Mouse (Mus musculus) spleen, adult 18-20 months (tissue): ENCODE results near the gene Osbpl9.

Source experiments
- DNase-seq, 2 experiments: peaks; one replicate each; pipeline ENCODE4 v3.0.0; 2022; ENCODE audit warnings: mixed read lengths in 2 of 2

Osbpl9 gene

GRCm38 (mm10) chr4:109131256-109131872, 70.7 kb downstream of the Osbpl9 start:
- DNase-seq, result no peak

GRCm38 (mm10) chr4:109128971-109129370, 73.1 kb downstream of the Osbpl9 start:
- DNase-seq, result no peak

DNA sequence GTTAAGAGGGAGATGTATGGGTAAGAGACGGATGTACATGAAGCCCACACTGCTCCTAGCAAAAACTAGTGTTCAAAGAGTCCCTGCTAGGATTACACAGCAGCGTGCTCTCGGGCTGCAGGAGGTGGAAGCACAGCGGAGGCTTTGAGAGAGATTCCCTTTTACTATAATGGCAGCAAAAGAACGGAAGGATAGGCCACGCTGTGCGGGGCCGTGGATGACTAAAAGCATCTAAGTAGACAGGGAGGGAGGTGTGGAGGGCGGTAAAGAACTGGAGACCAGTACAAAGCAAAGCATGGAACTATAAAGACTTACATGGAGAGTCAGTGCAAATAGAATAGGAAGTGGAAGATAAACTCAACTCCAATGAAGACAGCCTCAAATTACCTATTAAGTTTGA, 74.1 kb downstream of the Osbpl9 start:
- DNase-seq, result no peak

DNA sequence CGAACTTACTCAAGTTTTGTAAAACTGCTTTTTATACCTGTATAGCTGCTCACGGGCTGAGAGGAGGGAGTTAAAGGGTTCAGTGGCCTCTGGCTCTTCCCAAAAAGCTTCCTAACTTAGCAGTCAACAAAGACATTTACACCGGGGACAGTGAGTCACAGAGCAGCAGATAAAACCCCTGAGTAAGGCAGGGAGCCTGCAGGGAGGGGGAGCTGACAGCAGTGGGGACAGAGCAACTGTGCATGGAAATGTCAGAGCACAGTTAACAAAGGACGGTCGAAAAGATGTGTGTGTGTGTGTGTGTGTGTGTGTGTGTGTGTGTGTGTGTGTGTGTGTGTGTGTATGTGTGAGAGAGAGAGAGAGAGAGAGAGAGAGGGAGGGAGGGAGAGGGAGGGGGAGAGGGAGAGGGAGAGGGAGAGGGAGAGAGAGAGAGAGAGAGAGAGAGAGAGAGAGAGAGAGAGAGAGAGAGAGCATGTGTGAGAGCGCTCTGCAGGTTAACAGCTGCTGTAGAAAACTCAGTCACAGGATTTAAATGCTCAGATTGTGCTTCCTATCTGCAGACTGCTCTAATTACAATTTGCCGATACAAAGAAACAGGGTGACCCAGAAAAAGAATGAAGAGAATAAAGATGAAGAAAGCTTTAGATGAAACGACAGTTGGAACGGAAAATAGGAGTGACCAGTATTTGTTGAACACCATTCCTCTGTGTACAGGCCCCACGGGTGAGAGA, 75.1 kb downstream of the Osbpl9 start:
- no peak for DNase-seq

GRCm38 (mm10) chr4:109125746-109126425, 76.2 kb downstream of the Osbpl9 start:
- no peak for DNase-seq

DNA sequence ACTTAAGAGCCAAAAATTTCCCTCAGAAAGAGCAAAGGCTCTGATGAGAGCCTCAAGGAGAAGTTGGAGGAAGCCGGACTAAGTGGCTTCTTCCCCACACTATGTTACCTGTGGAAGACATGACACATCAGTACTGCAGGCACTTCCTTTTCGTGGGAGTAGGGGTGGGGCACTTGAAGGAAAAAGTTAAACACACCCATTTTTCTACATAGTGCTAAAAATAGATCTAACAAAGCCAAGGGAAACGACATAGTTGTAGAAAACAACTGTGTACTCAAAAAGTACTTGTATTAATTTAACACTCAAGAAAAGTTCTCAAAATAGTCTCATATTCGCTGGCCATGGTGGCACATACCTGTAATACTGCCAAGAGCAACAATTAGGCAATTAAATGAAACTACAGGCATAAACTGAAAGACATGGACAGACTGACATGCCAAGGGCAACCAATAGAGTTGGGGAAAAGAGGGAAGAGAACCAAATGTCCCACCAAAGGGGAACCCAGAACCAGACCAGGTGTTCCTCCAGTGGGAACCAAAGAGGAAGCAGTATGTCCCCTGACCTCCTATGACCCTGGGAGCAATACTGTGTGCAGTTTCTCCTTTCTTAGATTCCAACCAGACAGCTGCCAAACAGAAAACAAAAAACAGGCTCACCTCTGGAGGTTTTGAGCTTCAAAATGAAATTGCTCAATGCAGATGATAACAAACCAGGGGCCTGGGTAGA, 79.1 kb downstream of the Osbpl9 start:
- DNase-seq, result no peak

DNA sequence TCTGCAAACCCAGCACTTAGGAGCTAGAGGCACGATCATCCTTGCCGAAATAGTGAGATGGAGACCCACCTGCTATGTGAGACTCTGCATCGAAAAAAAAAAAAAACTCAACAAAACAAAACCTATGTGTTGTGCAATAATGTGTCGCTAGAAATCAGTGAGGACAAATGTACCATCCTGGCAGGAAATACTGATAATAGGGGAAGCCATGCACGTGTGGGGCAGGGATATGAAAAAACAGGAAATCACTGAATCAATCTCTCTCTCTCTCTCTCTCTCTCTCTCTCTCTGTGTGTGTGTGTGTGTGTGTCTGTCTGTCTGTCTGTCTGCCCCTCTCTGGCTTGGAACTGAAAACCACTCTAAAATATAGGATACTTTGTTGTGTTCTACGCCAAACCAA, 81.3 kb downstream of the Osbpl9 start:
- no peak for DNase-seq

GRCm38 (mm10) chr4:109119641-109120125, 82.4 kb downstream of the Osbpl9 start:
- peak in 1 of 2 experiments; percentile 31 for DNase-seq

DNA sequence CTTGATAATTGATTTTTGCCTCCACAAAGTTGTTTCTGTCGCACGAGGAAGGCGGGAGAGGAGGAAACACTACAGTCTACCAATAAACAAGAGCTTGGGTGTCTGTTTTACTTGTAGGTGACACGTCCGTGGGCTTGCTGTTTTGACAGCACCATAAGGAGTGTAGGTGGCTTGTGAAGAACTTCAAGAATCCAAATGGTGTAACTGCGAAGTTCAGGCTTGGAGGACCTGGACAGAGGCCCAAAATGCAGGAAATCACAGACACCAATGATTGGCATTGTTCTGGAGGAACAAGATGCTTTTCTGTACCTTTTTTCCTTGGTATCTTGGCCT, 83.8 kb downstream of the Osbpl9 start:
- DNase-seq, result no peak

DNA sequence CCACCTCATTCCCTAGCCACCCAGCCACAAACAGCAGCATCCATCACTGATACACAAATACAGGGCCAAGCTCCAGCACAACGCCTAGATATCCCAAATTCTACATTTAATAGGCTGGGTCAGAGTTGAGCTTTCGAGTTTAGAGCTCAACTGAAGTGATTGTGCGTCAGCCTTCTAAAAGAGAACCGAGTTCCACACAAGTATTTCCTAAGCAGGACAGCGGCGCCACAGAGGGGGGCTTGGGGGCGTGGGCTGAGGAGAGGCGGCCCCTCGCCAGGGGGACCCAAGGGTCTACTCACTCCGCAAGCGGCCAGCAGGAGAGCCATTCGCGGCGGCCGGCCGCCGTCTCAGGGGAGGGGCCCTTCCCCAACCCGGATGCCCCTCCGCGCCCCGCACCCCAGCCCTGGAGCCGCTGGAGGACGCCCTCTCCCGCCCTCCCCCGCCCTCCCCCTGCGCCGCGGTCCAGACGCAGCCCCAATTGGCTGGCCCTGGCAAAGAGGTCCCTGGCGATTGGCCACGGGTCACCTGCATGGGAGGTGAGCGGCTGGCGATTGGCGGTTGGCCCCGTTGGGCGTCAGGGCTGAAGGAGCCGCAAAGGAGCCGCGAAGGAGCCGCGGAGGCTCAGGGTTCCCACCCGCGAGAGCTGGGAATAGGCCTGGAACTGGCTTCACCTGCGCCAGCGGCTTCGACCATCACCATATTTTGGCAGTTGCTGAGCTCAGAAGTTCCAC, 84.3 kb downstream of the Osbpl9 start:
- DNase-seq, result peak; percentile 84 to 87

DNA sequence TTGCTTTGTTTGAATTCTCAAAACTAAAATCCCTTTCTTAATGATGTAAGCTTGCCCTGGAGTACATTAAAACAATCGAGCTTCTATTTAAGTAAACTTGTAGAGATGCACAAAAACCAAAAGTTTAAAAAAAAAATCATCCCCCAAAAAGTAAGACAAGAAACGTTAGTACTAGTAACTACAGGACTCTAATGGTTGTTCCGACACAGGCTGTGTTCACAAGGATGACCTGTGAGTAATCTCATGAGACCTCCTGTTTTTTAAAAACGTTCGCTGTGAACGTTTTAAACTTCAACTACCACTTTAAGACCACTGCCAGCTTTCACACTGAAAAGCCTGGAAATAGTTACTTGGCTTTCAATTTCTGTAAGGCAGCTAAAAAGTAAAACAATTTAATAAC, 85.1 kb downstream of the Osbpl9 start:
- DNase-seq, result no peak

GRCm38 (mm10) chr4:109116494-109116893, 85.6 kb downstream of the Osbpl9 start:
- peak; percentile 14 to 29 for DNase-seq

DNA sequence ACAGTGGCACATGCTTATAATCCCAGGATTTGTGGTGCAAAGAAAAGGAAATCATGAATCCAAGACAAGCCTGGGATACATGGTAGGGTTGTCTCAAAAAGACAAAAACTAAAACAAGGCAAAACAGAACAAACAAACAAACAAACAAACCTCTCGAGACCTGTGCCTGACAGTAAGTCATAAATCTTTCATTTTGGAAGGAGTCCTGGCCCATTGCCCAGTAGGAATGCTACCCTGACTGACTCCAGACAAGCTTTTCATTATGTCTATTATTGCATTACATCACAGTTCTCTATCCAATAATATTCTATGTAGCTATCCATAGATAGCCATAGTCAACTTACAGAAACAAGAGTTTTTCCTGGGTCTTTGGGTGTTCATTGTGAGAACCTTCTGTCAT, 86.3 kb downstream of the Osbpl9 start:
- DNase-seq, result no peak

GRCm38 (mm10) chr4:109114308-109114707, 87.8 kb downstream of the Osbpl9 start:
- no peak for DNase-seq

- DNase-seq, result no peak
Measured at GRCm38 (mm10) chr4:109112915-109113505, 89.1 kb downstream of the Osbpl9 start.

DNA sequence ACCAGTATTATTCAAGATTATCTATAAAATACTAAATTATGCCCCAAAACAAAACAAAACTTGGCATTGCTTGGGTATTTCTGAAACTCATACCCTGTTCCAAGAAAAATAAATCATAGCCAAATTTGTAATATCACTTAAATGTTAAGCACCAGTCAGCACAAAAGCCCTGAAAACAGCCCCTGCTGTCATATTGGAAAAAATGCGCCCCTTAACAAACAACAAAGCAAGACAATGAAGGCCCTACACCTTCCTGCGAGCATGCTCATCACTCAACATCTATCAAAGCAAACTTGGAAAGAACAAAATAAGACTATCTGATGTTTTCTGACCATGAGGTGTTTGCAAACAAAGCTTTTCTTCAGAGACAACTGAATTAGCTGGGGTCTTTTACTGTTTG, 91.1 kb downstream of the Osbpl9 start:
- no peak for DNase-seq

DNA sequence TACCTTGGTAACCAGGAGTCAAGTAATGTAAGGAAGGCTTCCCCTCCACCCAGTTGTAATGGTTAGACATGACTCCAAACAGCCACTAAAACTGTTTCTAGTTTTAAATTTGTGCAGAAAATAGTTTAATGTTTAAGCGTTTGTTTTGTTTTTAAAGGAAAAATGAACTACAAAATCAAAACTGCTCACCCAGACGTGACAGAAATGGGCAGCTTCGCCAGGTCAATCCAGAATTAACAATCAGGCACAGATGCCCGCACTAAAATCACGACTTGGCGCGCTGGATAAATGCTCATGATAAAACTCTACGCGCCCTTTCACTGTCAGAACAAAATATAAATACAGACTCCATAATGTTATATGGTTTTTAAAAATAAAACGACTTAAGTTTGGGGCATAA, 92.4 kb downstream of the Osbpl9 start:
- no peak for DNase-seq

GRCm38 (mm10) chr4:109109012-109109411, 93.1 kb downstream of the Osbpl9 start:
- no peak for DNase-seq

DNA sequence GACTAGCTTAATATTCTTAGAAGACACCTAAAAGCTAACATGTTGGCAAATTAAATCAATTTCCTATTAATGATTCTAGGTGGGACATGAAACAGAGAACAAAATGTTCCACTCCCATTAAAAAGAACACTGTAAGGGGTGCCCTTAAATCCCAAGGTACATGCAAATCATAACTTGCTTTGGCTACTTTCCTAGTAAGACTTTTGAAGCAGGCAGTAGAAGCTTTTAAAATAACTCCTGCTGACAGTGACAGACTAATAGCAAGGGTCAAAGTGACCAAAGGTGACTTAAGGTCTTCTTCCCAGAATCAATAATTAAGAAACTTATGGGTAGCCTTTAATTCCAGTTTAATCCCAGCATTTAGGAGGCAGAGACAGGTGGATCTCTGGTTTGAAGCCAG, 95.5 kb downstream of the Osbpl9 start:
- no peak for DNase-seq

- no peak for DNase-seq
Measured at GRCm38 (mm10) chr4:109106034-109106433, 96.0 kb downstream of the Osbpl9 start.

DNA sequence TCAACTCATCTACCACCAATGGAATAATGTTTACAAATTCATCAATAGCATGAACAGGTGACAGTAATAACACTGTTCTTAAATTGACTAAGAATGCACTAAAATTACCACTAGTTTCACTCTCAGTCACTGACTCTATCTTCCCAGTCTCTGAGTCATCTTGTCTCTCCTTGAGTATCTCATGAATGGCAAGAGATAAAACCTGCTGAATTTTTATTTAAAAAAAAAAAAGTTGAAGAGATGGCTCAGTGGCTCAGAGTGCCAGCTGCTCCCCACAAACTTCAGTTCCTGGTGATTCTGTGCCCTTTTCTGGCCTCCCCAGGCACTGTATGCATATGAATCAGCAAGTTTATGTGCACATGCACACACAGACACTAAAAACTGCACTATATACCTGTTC, 96.8 kb downstream of the Osbpl9 start:
- DNase-seq, result no peak

- DNase-seq, result no peak
Measured at GRCm38 (mm10) chr4:109103145-109103883, 98.8 kb downstream of the Osbpl9 start.
